Mouse (Mus musculus): ENCODE measurements around the gene Wdhd1.
"Not testable (repeated sequence)": the region's sequence is repeated elsewhere in the genome, so short reads cannot be mapped to it uniquely, and the experiment has no call there.

The Wdhd1 gene

GRCm38 (mm10) chr14:47276637-47277393, at the start of gene Wdhd1, which contains the start of gene Socs4:
Wdhd1 (minus strand) TSS chr14:47276857.
Socs4 (plus strand) TSS chr14:47276931.
- ATAC-seq (ENCODE audit: low TSS enrichment): peak; percentile 95

- ATAC-seq (ENCODE audit: low TSS enrichment): peak; percentile 60
Observed at GRCm38 (mm10) chr14:47325965-47326761, 49.5 kb upstream of the Wdhd1 start.

GRCm38 (mm10) chr14:47321581-47321980, 44.9 kb upstream of the Wdhd1 start:
- not testable (repeated sequence) for ATAC-seq (ENCODE audit: low TSS enrichment)

- ATAC-seq (ENCODE audit: low TSS enrichment): no peak
Observed at GRCm38 (mm10) chr14:47319362-47319761, 42.7 kb upstream of the Wdhd1 start.

GRCm38 (mm10) chr14:47310342-47311181, 33.9 kb upstream of the Wdhd1 start:
- ATAC-seq (ENCODE audit: low TSS enrichment): no peak

- ATAC-seq (ENCODE audit: low TSS enrichment): no peak
Observed at GRCm38 (mm10) chr14:47309061-47309460, 32.4 kb upstream of the Wdhd1 start.

GRCm38 (mm10) chr14:47307669-47308068, 31.0 kb upstream of the Wdhd1 start:
- no peak for ATAC-seq (ENCODE audit: low TSS enrichment)

- no peak for ATAC-seq (ENCODE audit: low TSS enrichment)
Observed at GRCm38 (mm10) chr14:47305933-47306332, 29.3 kb upstream of the Wdhd1 start.

GRCm38 (mm10) chr14:47304814-47305405, 28.3 kb upstream of the Wdhd1 start:
- no peak for ATAC-seq (ENCODE audit: low TSS enrichment)

- ATAC-seq (ENCODE audit: low TSS enrichment): no peak
Observed at GRCm38 (mm10) chr14:47302885-47303680, 26.4 kb upstream of the Wdhd1 start.

GRCm38 (mm10) chr14:47298819-47299261, 22.2 kb upstream of the Wdhd1 start:
- ATAC-seq (ENCODE audit: low TSS enrichment): 0 out of 2 replicates have a peak, but pooled peaks have one; percentile 21

GRCm38 (mm10) chr14:47298408-47298792, 21.7 kb upstream of the Wdhd1 start:
- ATAC-seq (ENCODE audit: low TSS enrichment): peak; percentile 21; the same call in 1 of the 2 replicates

- peak; percentile 97 for ATAC-seq (ENCODE audit: low TSS enrichment)
Observed at GRCm38 (mm10) chr14:47297785-47298407, 21.2 kb upstream of the Wdhd1 start, which contains the start of gene Mapk1ip1l. Mapk1ip1l (plus strand) TSS chr14:47298266.

- no peak for ATAC-seq (ENCODE audit: low TSS enrichment)
Observed at GRCm38 (mm10) chr14:47296232-47296631, 19.6 kb upstream of the Wdhd1 start.

GRCm38 (mm10) chr14:47294136-47294535, 17.5 kb upstream of the Wdhd1 start:
- no peak for ATAC-seq (ENCODE audit: low TSS enrichment)

GRCm38 (mm10) chr14:47291772-47292171, 15.1 kb upstream of the Wdhd1 start:
- ATAC-seq (ENCODE audit: low TSS enrichment): no peak

GRCm38 (mm10) chr14:47287021-47287420, 10.4 kb upstream of the Wdhd1 start:
- no peak for ATAC-seq (ENCODE audit: low TSS enrichment)

GRCm38 (mm10) chr14:47286215-47286614, 9.6 kb upstream of the Wdhd1 start:
- ATAC-seq (ENCODE audit: low TSS enrichment): no peak

GRCm38 (mm10) chr14:47285271-47285670, 8.6 kb upstream of the Wdhd1 start:
- ATAC-seq (ENCODE audit: low TSS enrichment): no peak

- peak; percentile 73 for ATAC-seq (ENCODE audit: low TSS enrichment)
Observed at GRCm38 (mm10) chr14:47283568-47283967, 6.9 kb upstream of the Wdhd1 start.

Measured in frontal cortex, adult (tissue).